Mouse (Mus musculus): ENCODE data around the gene Retnlb.
"Not testable (repeated sequence)": the region's sequence is repeated elsewhere in the genome, so short reads cannot be mapped to it uniquely, and the experiment has no call there.

DNA sequence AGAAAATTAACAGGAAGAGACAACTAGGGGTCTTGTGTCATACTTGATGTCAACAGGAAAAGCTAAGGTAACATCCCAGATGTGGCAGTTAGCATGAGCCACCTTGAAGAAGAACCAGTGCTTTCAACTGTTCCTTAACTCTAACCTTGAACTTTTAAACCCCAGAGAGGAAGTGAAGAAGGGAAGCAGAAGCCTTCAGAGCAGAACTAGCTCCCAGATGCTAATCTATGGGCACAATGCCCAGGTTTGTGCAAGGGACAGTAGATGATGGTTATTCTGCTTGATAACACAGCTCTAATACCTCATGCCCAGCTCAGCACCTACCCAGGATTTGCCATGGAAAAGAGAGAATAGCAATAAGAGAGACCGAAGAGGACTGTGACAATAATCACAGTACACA lies 48.3 kb downstream of the Retnlb start:
- not testable (repeated sequence) for TF ChIP-seq CTCF (IDR thresholded peaks at IDR 0.05; ENCODE audit: control insufficient read depth, insufficient read depth, low read length); POLR2A (IDR thresholded peaks at IDR 0.05; ENCODE audit: borderline replicate concordance, control insufficient read depth, low read depth, low read length)
